Mouse (Mus musculus) CH12.LX (cell line): Measurements from ENCODE around the gene Galnt12. TPM values are rescaled to one million over a fixed set of nuclear protein-coding genes. Genes with fewer than 3 reads are reported as not detected.

Source experiments
- DNase-seq: peaks from one replicate; pipeline ENCODE4 v3.0.0-alpha.2; 2013; ENCODE audit errors: extremely low read depth
- H3K27ac ChIP-seq: 2 replicates; pipeline ENCODE4 v1.5.1; 2012; ENCODE audit warnings: low read depth, mild to moderate bottlenecking, control low read depth, moderate library complexity; ENCODE audit not compliant: insufficient read depth
- H3K27me3 ChIP-seq: replicated peaks from 2 replicates; pipeline ENCODE3; 2012; ENCODE audit warnings: inconsistent platforms
- H3K36me3 ChIP-seq, 2 experiments: replicated peaks in 1 of 2; 2 replicates each; pipeline versions ENCODE3 to v1.6.1; 2012; ENCODE audit warnings: inconsistent platforms in 1 of 2, low read length in 1 of 2, mild to moderate bottlenecking in 1 of 2, mixed read lengths in 1 of 2, moderate library complexity in 1 of 2; ENCODE audit not compliant: control insufficient read depth in 1 of 2, insufficient read depth in 1 of 2
- H3K4me1 ChIP-seq, 2 experiments: 2 replicates each; pipeline ENCODE4 v1.6.1; 2012; ENCODE audit warnings: inconsistent platforms in 1 of 2, moderate library complexity in 1 of 2; ENCODE audit not compliant: insufficient read depth in 2 of 2, control insufficient read depth in 1 of 2
- H3K4me2 ChIP-seq: 2 replicates; pipeline ENCODE4 v1.6.1; 2012; ENCODE audit warnings: low read depth, mild to moderate bottlenecking, control low read depth; ENCODE audit not compliant: poor library complexity, insufficient read depth, severe bottlenecking
- H3K4me3 ChIP-seq, 3 experiments: fragments of 150-350 bp in 1 of 3; sonication (generic) in 1 of 3; replicated peaks in 1 of 3; 2 replicates each; pipeline versions ENCODE3 to v1.5.1; 2011 to 2012; ENCODE audit warnings: low read depth in 2 of 3, low read length in 2 of 3, mild to moderate bottlenecking in 2 of 3, moderate library complexity in 2 of 3, control low read depth in 1 of 3, improper control_type of control experiment in 1 of 3, inconsistent platforms in 1 of 3, mixed read lengths in 1 of 3; ENCODE audit not compliant: poor library complexity in 1 of 3
- H3K79me2 ChIP-seq: replicated peaks from 2 replicates; pipeline ENCODE4 v1.6.1; 2012; ENCODE audit warnings: mild to moderate bottlenecking, moderate library complexity; ENCODE audit not compliant: control insufficient read depth, poor library complexity, insufficient read depth, severe bottlenecking; ENCODE audit errors: extremely low read depth
- H3K9ac ChIP-seq: 2 replicates; pipeline ENCODE4 v1.6.1; 2012; ENCODE audit warnings: low read depth, mild to moderate bottlenecking, control low read depth, moderate library complexity; ENCODE audit not compliant: insufficient read depth
- H3K9me3 ChIP-seq: replicated peaks from 2 replicates; pipeline ENCODE3; 2012; ENCODE audit warnings: low read length, inconsistent platforms, mixed read lengths
- BHLHE40 ChIP-seq: IDR thresholded peaks from 2 replicates; pipeline ENCODE4 v1.6.1; 2011; ENCODE audit warnings: mild to moderate bottlenecking, low read depth, low read length, improper control_type of control experiment
- CHD1 ChIP-seq: IDR thresholded peaks from 2 replicates; pipeline ENCODE4 v1.6.1; 2012; ENCODE audit warnings: low read depth, low read length, improper control_type of control experiment, inconsistent platforms
- JUN ChIP-seq: IDR thresholded peaks from 2 replicates; pipeline ENCODE4 v1.6.1; 2011; ENCODE audit warnings: low read depth, mild to moderate bottlenecking, low read length, improper control_type of control experiment, moderate library complexity; ENCODE audit not compliant: insufficient read depth
- MAFK ChIP-seq: IDR thresholded peaks from 2 replicates; pipeline ENCODE4 v1.6.1; 2011; ENCODE audit warnings: low read length, improper control_type of control experiment; ENCODE audit not compliant: insufficient replicate concordance
- MAX ChIP-seq: IDR thresholded peaks from 2 replicates; pipeline ENCODE4 v1.6.1; 2011; ENCODE audit warnings: low read length, improper control_type of control experiment
- MEF2A ChIP-seq: IDR thresholded peaks from 2 replicates; pipeline ENCODE4 v1.6.1; 2014; ENCODE audit warnings: low read depth, mild to moderate bottlenecking, inconsistent platforms, low read length, improper control_type of control experiment, borderline replicate concordance
- NELFE ChIP-seq: IDR thresholded peaks from 2 replicates; pipeline ENCODE4 v1.6.1; 2011; ENCODE audit warnings: low read depth, low read length, improper control_type of control experiment
- POLR2A ChIP-seq: IDR thresholded peaks from 2 replicates; pipeline ENCODE4 v1.6.1; 2011; ENCODE audit warnings: low read depth, mild to moderate bottlenecking, improper control_type of control experiment, low read length
- UBTF ChIP-seq: IDR thresholded peaks from 2 replicates; pipeline ENCODE4 v1.6.1; 2012; ENCODE audit warnings: low read depth, mild to moderate bottlenecking, inconsistent platforms, low read length, improper control_type of control experiment, moderate library complexity
- ZMIZ1 ChIP-seq: IDR thresholded peaks from 2 replicates; pipeline ENCODE4 v1.6.1; 2012; ENCODE audit warnings: low read depth, mild to moderate bottlenecking, inconsistent platforms, low read length, improper control_type of control experiment
- dilution Hi-C: fragments of 300-500 bp; cut with MboI; formaldehyde crosslinking; loops from 2 replicates; pipeline ENCODE4 v1.14.3; 2020; ENCODE audit warnings: low sequenced_read_pairs; ENCODE audit not compliant: extremely low pct_unique_long_range_greater_than_20kb, extremely low pct_ligation_motif_present
- in situ Hi-C: fragments of 300-500 bp; cut with MboI; formaldehyde crosslinking; loops from 3 replicates; pipeline ENCODE4 v1.14.3; 2019; ENCODE audit warnings: low sequenced_read_pairs, low pct_ligation_motif_present, low pct_unique_long_range_greater_than_20kb, mixed read lengths
- polyA plus RNA-seq: library from polyadenylated mRNA; unstranded; fragments of >175 nt; gene quantifications from 2 replicates; pipeline ENCODE4 v1.2.1, GENCODE M21; 2012; ENCODE audit warnings: low read depth; ENCODE audit not compliant: insufficient read length
- total RNA-seq, 2 experiments: library from RNA; depleted of rRNA; stranded (reverse); fragments of 300-350 nt in 1 of 2; fragments of >200 nt in 1 of 2; gene quantifications; 2 replicates each; pipeline ENCODE4 v1.2.3; 2012 to 2014

The Galnt12 gene
- total and polyA plus RNA-seq, 3 experiments: 15.8 to 16.4 (median 16.1) TPM

GRCm38 (mm10) chr4:47172314-47172713, 80.6 kb downstream of the Galnt12 start:
- dilution Hi-C loops: no loop called here
- no peaks in the 10 kb centered on the region for H3K9me3 ChIP-seq
- no peak overlapping the region for H3K4me3 ChIP-seq
- H3K27ac ChIP-seq: no peak overlapping the region
- H3K4me2 ChIP-seq: no peak overlapping the region
- peaks cover 0 to 4% of the 10 kb centered on the region in 2 experiments; a peak in 1 of 4 replicates for H3K4me1 ChIP-seq
- in situ Hi-C loops: no loop called here
- H3K9ac ChIP-seq: no peak overlapping the region
- no peaks in the 10 kb centered on the region for H3K36me3 ChIP-seq
- no peaks in the 10 kb centered on the region for H3K79me2 ChIP-seq
- TF ChIP-seq MAX (no peak), MEF2A (no peak), JUN (no peak), NELFE (no peak), POLR2A (no peak), UBTF (no peak), ZMIZ1 (no peak), BHLHE40 (no peak), CHD1 (no peak), MAFK (no peak)
- TF ChIP-seq, all 38 proteins: peak for 0
- H3K27me3 ChIP-seq: peaks cover 3% of the 10 kb centered on the region
- DNase-seq: no peak

Other genes starting within 250 kb of the Galnt12 start
- not detected in 2 replicates for gene Gabbr2, start 100.0 kb upstream of the Galnt12 start, total RNA-seq (2012; rRNA removed)
- not detected in 2 replicates for gene Gabbr2, start 100.0 kb upstream of the Galnt12 start, total RNA-seq (2014; rRNA removed)
- not detected in 2 replicates for gene Gabbr2, start 100.0 kb upstream of the Galnt12 start, polyA plus RNA-seq
- not detected in 2 replicates for gene Anks6, start 34.5 kb upstream of the Galnt12 start, total RNA-seq (2012; rRNA removed)
- not detected in 2 replicates for gene Anks6, start 34.5 kb upstream of the Galnt12 start, total RNA-seq (2014; rRNA removed)
- not detected in 2 replicates for gene Anks6, start 34.5 kb upstream of the Galnt12 start, polyA plus RNA-seq
- gene Col15a1, start 116.3 kb downstream of the Galnt12 start, total RNA-seq (2012; rRNA removed): 0.08 and 0.17 TPM in 2 replicates
- gene Col15a1, start 116.3 kb downstream of the Galnt12 start, total RNA-seq (2014; rRNA removed): 0.14 and 0.68 TPM in 2 replicates
- gene Col15a1, start 116.3 kb downstream of the Galnt12 start, polyA plus RNA-seq: 1.1 and 2.2 TPM in 2 replicates